Mouse (Mus musculus) granulocyte monocyte progenitor cell, adult 5-6 weeks (primary cell): ENCODE measurements at regions not wholly inside any gene's neighbourhood (a gene's known extent, or its start where the extent isn't known, plus 50 kb on each side); places are given as distances from the start of the nearest gene placed in this dataset.

Experiments used
- ATAC-seq: replicated peaks from 2 replicates; pipeline ENCODE4 v1.8.0; 2016; ENCODE audit warnings: mild to moderate bottlenecking, moderate TSS enrichment, inconsistent platforms; ENCODE audit not compliant: poor library complexity, severe bottlenecking

GRCm38 (mm10) chr9:115526981-115527380 lies 216.8 kb upstream of the Stt3b start:
- no peak for ATAC-seq

DNA sequence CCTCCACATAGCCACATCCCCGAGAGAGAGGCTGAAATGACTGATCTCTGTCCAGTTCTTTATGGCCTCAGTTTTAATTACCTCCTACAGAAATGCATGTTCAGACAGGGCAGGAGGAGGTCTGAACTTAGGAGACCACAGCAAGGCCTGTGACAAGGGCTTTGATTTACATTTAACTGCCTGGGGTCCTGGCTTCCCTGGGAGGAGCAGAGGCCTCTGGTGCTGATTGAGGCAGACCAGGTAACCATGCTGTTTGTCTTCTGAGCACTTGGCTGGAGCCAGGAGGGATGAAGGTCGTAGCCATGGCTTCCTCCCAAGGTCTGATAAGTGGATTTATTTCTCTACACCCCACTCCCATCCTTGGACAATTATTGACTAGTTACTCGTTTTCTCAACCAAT lies 224.0 kb upstream of the Stt3b start:
- ATAC-seq, result no peak

- ATAC-seq, result no peak
Measured at GRCm38 (mm10) chr9:115543665-115544064, 233.4 kb upstream of the Stt3b start.

DNA sequence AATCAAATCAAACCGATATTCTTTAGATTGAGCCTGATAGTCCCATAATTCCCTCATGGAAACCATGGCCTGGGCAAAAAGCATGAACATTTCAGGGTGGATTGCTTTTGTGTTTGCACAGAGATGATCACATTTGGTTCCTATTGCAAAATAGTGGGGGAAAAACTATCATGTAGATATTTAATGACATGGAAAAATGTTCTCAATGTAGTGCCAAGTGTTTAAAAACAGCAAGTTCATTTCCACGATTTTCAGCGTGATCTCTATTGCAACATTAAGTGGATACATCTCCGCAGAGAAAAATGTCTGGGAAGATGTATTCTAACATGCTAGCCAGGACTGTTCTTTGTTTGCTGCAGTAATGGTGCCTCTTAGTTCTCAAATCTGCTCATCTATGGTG lies 235.0 kb upstream of the Stt3b start:
- no peak for ATAC-seq

- ATAC-seq, result no peak
Measured at GRCm38 (mm10) chr9:115545792-115546191, 235.6 kb upstream of the Stt3b start.

GRCm38 (mm10) chr9:115547625-115548325 lies 237.6 kb upstream of the Stt3b start:
- peak; percentile 74 for ATAC-seq

- ATAC-seq, result no peak
Measured at GRCm38 (mm10) chr9:115548722-115549349, 238.6 kb upstream of the Stt3b start.

GRCm38 (mm10) chr9:115551080-115551479 lies 240.9 kb upstream of the Stt3b start:
- peak; percentile 72 for ATAC-seq

- peak; percentile 53 for ATAC-seq
Measured at GRCm38 (mm10) chr9:115551501-115551900, 241.3 kb upstream of the Stt3b start.

- ATAC-seq, result no peak
Measured at GRCm38 (mm10) chr9:115558131-115558530, 247.9 kb upstream of the Stt3b start.

- ATAC-seq, result peak; percentile 61
Measured at GRCm38 (mm10) chr9:115559521-115559920, 249.3 kb upstream of the Stt3b start.

GRCm38 (mm10) chr9:115561207-115561606 lies 251.0 kb upstream of the Stt3b start:
- no peak for ATAC-seq

GRCm38 (mm10) chr9:115562783-115563182 lies 252.6 kb upstream of the Stt3b start:
- ATAC-seq, result no peak

DNA sequence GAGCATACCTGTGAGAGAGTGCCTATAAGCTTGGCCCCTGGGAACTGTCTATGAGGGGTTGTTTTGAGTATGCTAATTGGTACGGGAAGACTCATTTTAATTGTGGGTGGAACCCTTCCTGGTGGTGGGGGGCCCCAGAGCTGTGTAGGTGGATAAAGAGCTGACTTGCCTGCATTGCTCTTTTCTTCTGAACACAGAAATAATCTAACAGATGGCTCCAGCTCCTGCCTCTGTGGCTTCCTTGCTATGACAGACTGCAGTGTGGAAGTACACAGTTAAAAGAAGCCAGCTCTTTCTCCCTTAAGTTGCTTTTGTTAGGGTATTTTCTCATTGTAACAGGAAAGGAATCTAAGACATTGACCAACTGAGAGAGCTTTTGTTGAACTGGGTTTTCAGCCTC lies 254.1 kb upstream of the Stt3b start:
- no peak for ATAC-seq

GRCm38 (mm10) chr9:115568693-115569334 lies 258.6 kb upstream of the Stt3b start:
- ATAC-seq, result no peak

DNA sequence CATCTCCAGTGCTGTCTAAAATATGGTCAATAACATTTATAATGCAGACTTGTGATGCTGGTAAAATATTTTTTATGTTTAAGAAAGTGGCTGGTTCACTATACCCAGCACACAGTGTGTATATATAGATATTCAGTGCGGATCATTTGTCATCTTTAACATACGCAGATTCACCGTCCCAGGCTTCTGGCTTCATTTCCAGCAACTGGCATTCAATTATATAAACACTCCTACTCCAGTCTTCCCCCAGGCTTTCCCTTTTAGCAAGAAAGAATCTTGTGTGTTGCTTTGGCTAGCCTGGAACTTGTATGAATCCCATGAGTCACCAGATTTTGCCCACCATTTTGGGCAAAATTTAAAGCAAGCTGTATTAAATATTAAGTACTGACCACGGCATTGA lies 260.8 kb upstream of the Stt3b start:
- ATAC-seq, result no peak

- ATAC-seq, result no peak
Measured at GRCm38 (mm10) chr9:115581116-115581515, 270.9 kb upstream of the Stt3b start.

DNA sequence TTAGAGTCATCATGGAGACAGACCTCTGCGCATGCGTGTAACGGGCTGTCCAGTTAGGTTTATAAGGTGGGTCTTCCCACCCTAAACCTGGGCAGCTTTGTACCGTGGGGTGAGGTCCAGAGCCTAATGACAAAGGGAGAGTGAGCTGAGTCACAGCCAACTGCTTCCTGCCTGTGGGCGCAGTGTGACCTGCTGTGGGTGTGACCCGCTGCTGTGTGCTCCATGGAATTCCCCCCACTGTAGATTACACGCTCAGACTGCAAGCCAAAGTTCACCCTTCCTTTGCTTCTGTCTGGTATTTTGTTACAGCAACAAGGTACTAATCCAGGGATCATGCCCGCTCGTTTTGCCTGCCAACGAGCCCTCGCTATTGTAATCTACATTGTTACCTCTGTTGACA lies 273.3 kb upstream of the Stt3b start:
- 0 out of 2 replicates have a peak, but pooled peaks have one; percentile 20 for ATAC-seq

DNA sequence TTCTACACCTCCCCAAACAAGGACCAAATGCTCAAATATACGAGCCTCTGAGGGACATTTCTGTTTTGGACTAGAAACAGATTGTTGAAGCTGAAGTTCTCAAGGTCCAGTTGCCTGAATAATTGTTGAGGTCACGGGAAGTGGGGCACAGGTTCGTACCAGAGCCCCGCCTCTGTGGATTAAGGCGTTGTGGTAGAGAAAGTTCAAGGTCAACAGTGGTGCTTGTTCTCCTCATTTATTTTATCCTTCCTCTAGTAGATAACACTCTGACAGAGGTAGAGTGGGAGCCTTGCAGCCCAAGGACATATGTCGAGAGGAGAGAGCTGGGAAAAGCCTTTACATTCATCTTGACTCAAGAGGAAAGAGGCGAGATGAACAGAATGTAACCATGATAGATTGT lies 274.7 kb upstream of the Stt3b start:
- ATAC-seq, result no peak

GRCm38 (mm10) chr9:115592466-115592865 lies 282.2 kb upstream of the Stt3b start:
- no peak for ATAC-seq

DNA sequence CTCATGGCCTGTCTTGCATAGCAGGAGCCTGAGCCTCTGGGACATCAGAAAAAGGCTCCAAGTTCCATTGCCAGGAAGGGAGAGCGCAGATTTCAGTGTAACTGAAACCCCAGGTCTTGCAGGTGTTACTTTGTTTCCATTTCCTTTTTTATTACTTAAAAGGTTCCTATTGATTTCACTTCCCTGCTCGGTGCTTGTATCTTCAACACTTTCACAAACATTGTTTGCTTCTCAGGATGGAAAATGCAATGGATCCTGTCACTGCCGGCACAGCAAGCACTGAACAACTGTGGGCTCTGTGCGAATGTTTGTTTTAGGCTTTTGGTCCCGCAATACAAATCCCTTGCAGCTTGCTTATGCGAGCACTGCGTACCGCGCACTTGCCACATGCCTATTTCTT lies 290.0 kb upstream of the Stt3b start:
- no peak for ATAC-seq

DNA sequence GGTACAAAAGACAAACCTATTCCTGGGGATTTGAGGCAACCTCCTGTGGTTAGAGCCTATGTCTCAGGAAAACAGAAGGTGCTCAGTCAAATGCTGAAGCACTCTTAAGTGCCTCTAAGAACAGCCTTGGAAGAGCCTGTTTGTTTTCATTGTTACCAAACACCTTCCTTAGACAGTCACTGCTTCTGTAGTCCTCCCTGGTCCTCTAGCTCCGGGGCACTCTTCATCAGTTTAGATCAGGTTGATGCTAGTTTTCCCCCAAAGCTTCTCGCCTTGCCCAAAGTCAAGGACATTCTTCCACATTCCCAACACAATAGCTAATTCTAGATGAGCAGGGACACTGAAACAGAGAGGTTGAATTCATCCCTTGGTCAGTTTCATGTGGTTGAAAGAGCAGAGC lies 290.6 kb upstream of the Stt3b start:
- no peak for ATAC-seq
